Mouse (Mus musculus) ovary, postnatal 10 days (tissue): Measurements from ENCODE around the gene St5.

Experiments
- DNase-seq: peaks from one replicate; pipeline ENCODE4 v3.0.0; 2022; ENCODE audit warnings: low spot score

Gene St5

DNA sequence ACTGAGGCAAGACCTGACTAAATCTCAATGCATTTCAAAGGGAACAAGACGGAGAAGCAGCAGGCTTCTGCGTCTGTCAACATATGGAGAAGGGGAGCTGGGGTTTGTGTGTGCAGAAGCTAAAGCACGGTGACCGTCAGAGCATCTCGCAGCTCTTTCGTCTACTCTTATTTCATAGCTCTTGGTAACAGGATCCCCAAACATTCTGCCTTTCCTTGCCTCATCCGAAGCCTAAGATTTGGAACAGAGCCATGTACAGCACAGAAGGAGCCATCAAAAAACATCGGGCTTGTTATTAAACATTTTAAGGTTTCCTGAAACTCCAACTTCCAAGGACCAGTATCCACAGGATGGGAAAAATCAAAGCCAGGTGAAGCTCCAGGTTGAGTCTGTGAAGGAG, 62.3 kb downstream of the St5 start:
- no peak for DNase-seq

DNA sequence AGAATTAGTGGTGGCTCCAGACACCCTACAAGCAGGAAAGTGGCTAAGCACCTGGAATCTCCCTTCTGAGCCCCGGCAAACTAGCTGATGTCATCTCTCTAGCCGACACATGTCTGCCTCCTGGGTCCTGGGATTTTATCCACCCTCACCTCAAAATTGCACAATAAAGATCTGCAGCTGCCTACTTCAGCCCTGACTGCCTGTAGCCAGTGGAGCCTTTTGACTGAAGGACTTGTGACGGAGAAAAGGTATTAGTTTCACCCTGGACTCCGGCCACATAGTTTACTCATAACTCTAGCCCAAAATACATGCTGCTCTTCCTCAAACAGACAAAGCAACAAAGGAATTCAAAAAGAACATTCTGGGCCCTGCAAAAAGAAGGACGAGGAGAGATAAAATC, 66.0 kb downstream of the St5 start:
- DNase-seq = no peak

DNA sequence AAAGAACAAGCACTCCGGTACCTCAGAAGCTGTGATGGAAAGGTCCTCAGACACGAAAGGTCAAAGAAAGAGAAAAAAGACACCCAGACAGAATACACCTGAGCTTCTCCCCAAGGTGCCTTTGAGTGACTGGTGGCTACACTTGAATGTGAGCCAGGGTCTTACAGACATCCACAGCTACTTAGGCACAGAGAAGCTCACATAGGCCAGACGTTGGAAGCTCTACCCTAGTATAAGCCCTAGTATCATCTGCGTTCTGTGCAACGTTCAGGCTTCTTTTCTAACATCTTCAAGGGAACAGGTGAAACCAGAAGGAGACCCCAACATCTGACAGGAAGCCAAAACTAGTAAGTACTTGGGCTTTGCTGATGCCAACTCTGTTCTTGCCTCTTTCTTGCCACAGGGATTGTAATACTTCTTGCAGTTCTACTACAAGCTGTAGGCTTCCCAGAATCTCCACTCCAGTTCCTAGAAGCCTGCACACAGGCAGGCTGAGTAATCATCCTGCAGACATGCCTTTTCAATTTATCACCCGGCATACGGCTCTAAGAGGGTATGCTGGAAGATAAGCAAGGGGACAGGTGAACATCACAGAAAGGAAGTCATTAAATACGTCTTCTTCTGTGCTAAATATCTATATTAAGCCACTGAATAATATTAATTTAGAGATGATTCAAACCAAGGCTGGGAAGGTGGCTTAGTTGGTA, 67.2 kb downstream of the St5 start:
- no peak for DNase-seq

DNA sequence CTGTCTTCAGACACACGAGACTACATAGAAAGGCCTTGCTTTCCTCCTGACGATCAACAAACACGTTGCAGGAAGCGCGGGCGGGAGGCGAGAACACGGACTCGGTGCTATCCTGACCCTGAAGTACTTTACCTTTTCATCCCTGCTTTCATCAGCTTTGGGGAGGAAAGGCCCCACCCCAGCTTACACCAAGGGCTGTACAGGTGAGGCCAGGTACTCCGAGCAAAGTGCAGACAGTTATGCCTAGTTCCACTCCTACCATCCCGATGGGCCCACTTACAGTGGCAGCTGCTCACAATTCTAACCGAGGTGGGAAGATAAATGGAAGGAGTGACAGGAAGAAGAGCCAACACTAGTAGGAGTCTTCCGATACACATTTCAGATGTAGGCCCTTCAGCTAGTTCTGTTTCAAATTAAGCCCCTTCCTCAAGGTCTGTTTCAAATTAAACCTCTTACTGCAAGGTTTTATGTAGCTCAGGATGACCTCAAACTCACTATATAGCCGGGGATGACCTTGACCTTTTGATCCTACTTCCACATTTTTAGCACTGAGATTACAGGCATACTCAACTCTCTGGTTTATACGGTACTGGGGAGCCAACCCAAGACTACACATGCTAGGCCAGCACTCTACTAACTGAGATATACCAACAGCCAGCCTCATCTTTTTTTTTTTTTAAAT, 69.9 kb downstream of the St5 start:
- no peak for DNase-seq

DNA sequence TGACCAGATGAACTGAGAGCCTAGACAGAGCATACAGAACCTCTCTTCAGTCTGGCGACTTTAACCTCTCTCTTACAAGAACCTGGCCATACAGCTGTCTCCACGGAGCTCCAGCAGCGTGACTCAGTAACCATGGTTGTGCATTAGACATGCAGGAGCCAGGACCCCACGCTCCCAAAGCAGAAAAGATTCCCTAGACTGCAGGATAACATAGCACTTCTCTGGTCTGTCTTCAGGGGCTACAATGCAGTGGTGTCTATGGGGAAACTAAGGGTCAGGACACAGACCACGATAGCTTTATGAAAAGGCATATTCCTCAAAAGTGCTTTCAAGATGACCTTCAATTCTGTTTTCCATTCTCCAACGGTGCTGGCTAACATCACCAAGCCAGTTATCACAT, 72.1 kb downstream of the St5 start:
- DNase-seq = no peak

DNA sequence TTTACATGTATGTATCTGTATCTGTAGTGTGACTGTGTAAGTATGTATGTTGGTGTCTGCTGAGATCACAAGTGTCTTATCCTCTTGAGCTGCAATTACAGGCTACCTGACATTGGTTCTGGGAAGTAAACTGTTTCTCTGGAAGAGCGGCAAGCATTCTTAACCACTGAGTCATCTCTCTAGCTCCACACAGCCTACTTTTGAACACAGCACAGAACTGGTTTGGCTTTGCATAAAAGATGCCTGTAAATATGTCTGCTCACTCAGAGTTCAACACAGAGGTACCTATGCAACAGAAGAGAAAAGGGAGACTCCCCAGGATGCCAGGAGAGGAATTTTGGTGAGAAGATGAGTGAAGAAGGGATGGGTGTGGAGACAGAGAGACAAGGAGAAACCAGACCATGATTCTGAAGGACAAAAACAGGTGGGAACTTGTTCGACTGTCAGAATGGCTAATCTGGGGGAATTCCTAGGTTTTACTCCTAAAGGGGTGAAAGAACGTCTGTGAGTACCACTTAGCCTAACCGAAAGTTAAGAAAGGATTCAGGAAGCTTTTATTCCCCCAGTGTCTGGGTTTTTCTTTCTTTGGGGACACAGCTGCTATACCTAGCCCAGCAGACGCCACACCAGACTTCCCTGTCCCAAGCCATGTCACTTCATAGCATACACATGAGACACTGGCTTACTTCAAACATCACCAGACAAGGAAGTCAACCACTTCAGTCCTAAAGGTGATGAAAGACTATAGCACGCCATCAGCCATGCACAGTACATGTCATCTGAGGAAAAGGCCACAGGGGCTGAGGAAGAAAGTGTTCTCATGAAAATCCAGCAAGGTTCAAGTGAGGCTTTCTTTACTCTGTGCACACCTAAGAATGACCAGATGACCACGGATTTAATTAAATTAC, 73.3 kb downstream of the St5 start:
- no peak for DNase-seq

DNA sequence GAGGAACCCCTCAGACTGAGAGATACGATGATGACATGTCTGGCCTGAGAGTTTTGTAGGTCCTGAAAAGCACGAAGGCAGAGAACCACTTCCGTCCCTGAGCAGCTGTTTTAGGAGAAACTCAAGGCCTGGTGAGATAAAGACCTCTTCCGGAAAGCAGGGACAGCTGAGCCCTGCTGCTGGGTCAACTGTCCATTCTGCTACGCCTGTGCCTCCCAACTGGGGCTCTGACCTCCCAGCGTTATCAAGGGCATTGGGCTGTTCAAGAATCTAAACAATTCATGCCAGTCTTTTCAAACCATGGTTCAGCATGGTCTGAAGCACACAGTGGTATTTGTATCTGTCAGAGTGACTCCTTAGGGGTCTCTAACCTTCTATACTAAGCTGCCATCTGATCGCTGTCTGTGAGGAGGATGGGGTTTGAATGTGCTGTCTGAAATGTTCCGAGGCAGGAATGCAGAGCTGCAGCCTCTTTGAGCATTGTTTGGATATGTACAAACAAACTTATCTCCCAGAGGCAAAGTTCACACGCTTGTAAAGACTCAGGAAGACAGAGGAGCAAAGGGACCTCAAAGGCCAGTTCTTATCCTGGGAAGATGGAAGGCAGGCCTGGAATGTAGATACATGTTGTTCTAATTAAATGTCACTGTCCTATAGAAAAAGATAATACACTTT, 74.3 kb downstream of the St5 start:
- DNase-seq = no peak

DNA sequence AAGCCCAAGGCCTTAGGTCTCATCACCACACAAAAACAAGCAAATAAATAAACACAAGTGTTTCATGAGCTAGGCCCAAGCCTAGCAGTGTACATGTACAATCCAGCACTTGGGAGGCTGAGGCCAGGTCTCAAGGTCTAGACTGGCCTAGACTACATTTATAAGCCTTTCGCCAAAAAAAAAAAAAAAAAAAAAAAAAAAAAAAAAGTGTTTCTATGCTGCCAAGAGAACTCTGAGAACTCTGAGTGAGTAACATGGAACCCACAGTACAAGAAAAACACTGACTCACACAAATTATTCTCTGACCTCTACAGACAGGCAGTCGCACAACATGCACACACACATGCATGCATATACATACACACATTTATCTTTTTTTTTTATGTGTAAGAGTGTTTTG, 75.6 kb downstream of the St5 start:
- no peak for DNase-seq

DNA sequence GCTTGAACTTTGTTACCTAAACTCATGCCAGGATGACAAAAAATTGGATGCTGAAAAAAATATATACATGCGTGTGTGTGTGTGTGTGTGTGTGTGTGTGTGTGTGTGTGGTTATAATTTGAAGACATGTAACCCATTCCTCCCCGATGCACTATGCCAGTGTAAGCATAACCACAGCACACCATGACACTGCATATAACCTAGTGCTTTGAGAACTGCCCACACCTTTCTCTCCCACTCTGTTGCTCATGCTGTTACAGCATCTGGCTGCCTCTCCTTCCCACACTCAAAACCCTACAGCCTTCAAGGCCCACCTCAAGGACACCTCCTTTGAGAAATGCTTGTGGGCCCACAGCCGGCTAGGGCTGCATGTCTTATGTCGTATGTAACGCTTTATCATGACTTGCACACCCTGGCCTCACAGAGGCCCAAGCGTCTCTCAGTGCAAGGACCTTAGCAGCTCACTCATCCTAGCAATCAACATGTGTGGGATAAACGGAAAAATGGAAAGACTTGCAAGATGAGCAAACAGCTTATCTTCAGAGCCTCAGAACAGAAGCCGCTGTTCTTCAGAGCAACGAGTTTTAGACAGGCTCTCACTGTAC, 81.1 kb downstream of the St5 start:
- DNase-seq = no peak

DNA sequence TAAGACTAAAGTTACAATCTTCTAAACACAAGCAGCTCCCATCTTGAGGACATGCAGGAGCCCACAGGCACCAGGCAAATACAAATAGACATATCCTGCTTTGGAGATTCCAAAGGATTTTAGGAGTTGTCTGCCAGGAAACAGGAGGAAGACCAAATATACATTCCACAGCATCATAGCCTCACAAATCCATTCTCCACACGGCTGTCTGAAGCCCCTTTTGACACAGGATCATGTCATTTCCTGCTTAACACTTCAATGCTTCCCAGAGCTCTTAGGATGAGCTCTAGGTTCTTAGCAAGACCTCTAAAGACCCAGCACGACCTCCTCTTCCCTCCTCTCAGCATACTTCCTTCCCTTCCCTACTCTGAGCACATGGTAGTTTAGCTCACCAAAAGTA, 82.4 kb downstream of the St5 start:
- no peak for DNase-seq

DNA sequence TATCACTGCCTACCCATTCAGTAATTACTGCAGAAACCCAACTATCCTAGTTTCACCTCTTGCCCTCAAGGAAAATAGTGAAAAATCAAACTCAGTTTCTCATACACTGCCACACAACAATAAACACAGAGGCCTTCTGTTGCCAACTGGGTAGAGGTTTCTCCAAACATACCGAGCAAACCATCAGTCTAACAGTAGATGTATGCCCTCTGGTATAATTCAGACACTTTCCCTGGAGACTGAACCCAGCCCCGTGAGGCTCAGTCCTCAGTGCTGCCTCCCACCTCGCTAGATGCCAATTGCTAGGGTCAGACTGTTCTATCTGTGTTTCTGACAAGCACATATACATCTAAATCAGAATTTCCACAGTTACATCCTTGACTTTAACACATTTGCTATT, 83.1 kb downstream of the St5 start:
- no peak for DNase-seq

DNA sequence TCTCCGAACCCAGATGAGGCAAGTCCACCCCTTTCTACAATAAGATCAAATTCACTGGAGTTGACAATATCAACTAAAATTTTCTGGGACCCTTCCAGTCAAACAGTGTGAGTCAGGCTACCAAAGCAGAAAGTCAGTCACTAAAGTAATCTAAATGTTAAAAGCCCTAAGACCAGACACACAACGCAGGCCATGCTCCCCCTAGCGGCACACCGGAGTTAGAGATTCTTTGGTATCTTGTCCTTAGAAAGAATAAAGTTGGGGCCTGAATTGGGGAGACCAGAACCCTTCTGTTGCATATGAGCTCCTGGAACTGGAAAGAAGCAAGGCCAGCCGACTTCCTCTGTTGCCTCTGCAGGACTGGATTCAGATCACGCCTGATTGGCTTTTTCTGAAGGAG, 84.7 kb downstream of the St5 start:
- DNase-seq = peak; percentile 39

DNA sequence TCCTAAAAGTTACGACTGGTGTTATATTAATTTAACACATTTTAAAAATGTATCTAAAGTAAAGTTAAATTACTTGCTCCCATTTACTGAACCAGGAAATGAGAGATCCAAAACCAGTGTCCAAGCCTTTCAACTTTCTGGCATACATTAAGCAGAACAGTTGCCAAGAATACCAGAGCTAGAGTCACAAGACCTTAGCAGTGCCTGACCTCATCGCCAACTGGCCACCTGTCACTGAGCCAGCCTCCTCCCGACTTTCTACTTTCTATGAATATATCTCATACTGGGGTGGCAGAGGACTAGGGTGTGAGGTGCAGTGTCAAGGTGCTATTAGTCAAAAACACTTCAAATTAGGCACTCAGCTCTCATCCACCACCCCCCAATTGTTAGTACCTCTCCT, 85.6 kb downstream of the St5 start:
- DNase-seq = no peak

DNA sequence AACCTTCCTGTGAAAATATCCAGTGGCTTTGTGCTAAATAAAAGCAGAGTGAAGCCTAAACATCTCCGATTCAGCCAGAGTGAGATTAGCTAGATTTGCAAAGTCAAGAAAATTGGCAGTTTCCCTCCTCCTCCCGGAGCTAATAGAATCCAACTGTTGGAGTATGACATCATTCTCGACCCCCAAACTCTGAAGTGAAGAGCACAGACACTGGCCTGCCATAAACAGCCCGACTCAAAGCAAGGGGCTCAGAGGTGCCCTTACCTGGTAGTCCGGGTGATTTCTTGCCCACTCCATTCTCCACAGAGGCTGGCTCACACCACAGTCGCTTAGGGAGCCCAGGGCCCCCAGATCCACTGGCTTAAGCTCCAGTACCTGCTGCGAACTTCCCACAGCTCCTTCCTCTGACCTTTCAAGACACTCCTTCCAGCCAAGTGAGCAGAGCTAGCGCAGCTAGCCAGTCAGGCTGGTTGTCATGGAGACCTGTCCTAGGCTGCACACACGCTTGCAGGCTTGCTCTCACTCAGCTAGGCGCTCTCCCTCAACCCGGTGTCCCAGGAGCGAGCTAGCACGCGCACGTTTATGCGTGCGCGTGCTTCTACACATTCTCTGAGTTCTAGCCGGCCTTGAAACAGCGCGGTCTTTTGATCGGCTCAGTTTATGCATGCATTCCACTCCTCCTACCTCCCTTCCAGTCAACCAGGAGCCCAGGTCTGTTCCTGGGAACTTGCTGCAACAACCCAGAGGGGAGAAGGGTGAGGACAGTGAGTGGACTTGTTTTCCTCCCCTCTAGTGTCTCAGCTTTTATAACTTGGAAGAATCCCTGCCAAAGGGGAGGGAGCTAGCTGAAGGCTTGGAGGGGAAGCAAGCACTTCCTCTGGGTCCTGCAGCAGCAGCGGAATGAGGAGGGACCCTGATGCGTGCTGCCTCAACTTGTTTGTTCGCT, 87.1 kb downstream of the St5 start:
- DNase-seq = peak; percentile 52

DNA sequence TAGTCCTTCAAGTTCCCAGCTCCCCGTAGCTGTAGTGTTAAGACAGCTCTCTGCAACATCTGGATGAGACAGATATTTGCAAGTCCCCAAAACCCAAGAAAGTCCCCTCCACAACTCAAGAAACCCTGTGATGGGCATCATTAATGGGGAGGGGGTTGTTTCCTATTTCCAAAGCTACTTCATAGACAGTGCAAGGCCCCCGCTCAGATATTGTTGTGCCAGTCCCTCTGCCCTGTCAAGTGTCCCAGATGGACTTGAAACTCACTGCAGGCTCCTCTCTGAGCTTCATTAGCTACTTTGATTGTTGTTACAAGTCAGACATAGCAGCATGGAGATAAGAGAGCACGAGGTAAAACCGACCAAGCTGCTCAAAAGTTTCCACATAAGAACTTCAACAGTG, 87.8 kb downstream of the St5 start:
- no peak for DNase-seq

DNA sequence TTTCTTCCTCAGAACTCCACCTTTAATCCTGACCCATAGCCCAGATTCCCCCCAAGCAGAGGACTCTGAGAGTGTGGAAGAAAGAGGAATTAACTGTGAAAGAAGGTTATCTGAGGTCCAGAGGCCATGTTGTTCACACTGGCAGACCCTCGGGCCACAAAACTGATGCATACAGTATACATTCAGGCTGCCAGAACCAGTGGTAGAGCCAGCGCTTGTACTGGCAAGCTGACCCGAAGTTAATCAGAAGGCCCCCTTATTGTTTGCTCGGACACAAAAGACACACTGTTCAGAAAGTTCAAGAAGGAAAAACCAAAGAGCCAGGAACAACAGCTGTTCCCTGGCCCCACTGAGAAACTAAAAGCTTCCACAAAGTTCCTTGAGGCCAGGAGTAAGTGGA, 88.5 kb downstream of the St5 start:
- no peak for DNase-seq

DNA sequence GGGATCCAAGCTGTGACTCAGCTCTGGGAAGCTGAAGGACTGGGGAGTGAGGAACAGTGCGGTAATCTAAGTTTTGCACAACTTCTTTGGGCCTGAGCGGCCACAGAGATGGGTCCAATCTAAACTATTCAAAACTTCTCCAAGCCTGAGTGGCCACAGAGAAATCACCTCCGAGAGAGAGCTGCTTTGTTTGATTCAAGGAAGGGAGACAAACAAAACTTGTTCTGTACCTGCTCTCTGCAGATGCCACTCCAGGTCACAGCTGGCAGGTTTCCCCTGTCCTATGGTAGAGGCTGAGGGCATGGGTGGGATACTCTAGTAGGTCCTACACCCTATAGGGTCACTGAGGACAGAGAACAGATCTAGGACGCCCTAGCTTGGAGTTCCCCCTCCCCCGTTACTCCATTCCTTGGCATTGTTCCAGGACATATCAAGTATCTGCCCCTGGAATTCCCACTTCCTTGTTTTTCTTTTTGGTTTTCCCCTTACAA, 89.8 kb downstream of the St5 start:
- DNase-seq = no peak

DNA sequence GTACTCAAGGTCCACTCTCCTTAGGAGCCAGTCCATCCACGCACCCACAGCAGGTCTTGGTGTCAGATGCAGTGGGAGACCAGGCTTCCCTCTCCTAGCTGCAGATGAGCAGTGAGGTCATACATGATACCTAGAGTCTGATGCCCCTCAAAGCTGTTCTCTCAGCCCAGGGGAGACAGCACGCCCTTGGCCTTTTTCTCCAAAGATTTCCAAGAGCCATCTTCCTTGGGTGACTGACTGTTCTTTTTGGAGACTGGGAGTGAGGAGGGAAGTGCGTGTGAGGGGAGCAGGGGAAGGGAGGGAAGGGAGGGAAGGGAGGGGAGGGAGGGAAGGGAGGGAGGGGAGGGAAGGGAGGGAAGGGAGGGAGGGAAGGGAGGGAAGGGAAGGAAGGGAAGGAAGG, 90.4 kb downstream of the St5 start:
- DNase-seq = no peak

DNA sequence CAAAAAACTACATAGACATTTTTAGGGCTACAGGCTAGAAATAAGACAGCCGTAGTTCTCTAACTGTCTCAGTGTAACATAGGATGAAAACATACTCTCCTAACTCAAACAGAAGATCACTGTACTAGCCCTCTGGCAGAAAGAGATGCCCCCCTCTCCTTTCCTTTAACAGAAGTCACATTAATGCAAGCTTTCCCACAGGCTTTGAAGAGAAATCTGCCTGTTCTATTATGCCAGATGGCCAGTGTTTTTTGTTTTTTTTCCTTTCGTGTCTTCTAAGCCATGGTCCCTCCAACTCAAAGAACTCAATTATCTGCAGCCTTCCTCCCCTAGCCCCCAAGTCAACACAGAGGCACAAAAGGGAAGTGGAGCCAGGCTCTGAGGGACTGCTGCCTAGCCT, 90.9 kb downstream of the St5 start:
- no peak for DNase-seq

DNA sequence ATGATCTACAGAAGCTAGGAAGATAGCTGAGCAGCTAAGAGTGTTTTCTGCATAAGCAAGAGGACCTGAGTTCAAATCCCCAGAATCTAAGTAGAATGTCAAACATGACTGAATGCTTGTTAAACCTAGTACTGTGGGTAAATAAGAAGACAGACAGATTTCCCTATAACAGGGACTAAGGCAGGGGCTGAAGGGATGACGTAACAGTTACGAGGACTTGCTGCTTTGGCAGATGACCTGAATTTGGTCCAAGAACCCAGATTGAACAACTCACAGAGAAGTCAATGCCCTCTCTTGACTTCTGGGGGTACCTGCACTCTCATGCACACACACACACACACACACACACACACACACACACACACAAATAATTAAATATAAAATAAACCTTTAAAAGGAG, 93.1 kb downstream of the St5 start:
- DNase-seq = no peak
